Mouse (Mus musculus) liver, embryonic 14.5 days (tissue): Measurements from ENCODE around the gene Maob. TPM values are rescaled to one million over a fixed set of nuclear protein-coding genes. Genes with fewer than 3 reads are reported as not detected.

Experiments used
- ATAC-seq: fragments of 200-750 bp; cut with Nextera tagmentation; 2 replicates; pipeline ENCODE4 v1.8.0; 2017; ENCODE audit warnings: moderate number of reproducible peaks, mild to moderate bottlenecking, moderate library complexity; ENCODE audit not compliant: insufficient read depth
- DNase-seq, 3 experiments: peaks; one replicate each; pipeline ENCODE4 v3.0.0-alpha.2; 2012 to 2013; ENCODE audit warnings: low read depth in 3 of 3, low spot score in 3 of 3
- H3K27ac ChIP-seq: fragments of 300-500 bp; sonication (generic); 2 replicates; pipeline ENCODE4 v1.5.1; 2014; ENCODE audit warnings: moderate library complexity, mild to moderate bottlenecking, control low read depth, inconsistent platforms
- H3K27me3 ChIP-seq: fragments of 300-500 bp; sonication (generic); 2 replicates; pipeline ENCODE4 v1.6.1; 2014; ENCODE audit warnings: mild to moderate bottlenecking, low read length, moderate library complexity; ENCODE audit not compliant: control insufficient read depth, insufficient read depth
- H3K36me3 ChIP-seq: fragments of 300-500 bp; sonication (generic); replicated peaks from 2 replicates; pipeline ENCODE4 v1.6.1; 2014; ENCODE audit warnings: low read depth; ENCODE audit not compliant: control insufficient read depth, insufficient read depth
- H3K4me1 ChIP-seq, 2 experiments: fragments of 200-500 bp in 1 of 2; fragments of 300-500 bp in 1 of 2; sonication (generic) in 1 of 2; replicated peaks; 2 replicates each; pipeline ENCODE4 v1.6.1; 2012 to 2014; ENCODE audit warnings: antibody characterized with exemption in 1 of 2, inconsistent platforms in 1 of 2, low read length in 1 of 2; ENCODE audit not compliant: control insufficient read depth in 2 of 2, insufficient read depth in 2 of 2
- H3K4me2 ChIP-seq: fragments of 300-500 bp; sonication (generic); 2 replicates; pipeline ENCODE4 v1.6.1; 2014; ENCODE audit warnings: low read depth, mild to moderate bottlenecking, control low read depth, moderate library complexity
- H3K4me3 ChIP-seq, 2 experiments: fragments of 200-500 bp in 1 of 2; fragments of 300-500 bp in 1 of 2; sonication (generic) in 1 of 2; 2 replicates each; pipeline ENCODE4 v1.5.1; 2012 to 2014; ENCODE audit warnings: low read depth in 2 of 2, low read length in 2 of 2, mild to moderate bottlenecking in 2 of 2, control low read depth in 1 of 2, inconsistent platforms in 1 of 2, moderate library complexity in 1 of 2; ENCODE audit not compliant: insufficient read depth in 1 of 2
- H3K9ac ChIP-seq: fragments of 300-500 bp; sonication (generic); replicated peaks from 2 replicates; pipeline ENCODE4 v1.6.1; 2014; ENCODE audit warnings: mild to moderate bottlenecking, control low read depth, moderate library complexity
- H3K9me3 ChIP-seq: fragments of 300-500 bp; sonication (generic); 2 replicates; pipeline ENCODE4 v1.6.1; 2016; ENCODE audit warnings: low read length, mixed read lengths; ENCODE audit not compliant: control insufficient read depth
- CTCF ChIP-seq: IDR thresholded peaks from 2 replicates; pipeline ENCODE4 v1.5.1; 2016; ENCODE audit warnings: antibody characterized with exemption, low read depth, control low read depth
- EP300 ChIP-seq: IDR thresholded peaks from 2 replicates; pipeline ENCODE4 v1.6.1; 2016; ENCODE audit warnings: antibody characterized with exemption, low read depth
- WGBS: fragments of 180-500 bp; shearing (Covaris S2); extraction: QIAGEN DNeasy Blood & Tissue Kit; methylation state at CpG from one replicate; pipeline ENCODE4 v1.1.7; 2014; ENCODE audit not compliant: insufficient replicate concordance; 5-methylcytosine and 5-hydroxymethylcytosine counted together
- polyA plus RNA-seq, 2 experiments: library from polyadenylated mRNA; depleted of rRNA in 1 of 2; stranded (reverse) in 1 of 2; unstranded in 1 of 2; fragments of >200 nt; fragmentation: Nextera tagmentation in 1 of 2; extraction: Ambion mirVana in 1 of 2; gene quantifications; 2 replicates each; pipeline versions ENCODE4 v1.2.1 to v1.2.3; 2012 to 2014

Maob gene
- polyA plus RNA-seq (2012; rRNA removed) (15.5 and 19.8 TPM in 2 replicates), polyA plus RNA-seq (2014; fragmentation: Nextera tagmentation; extraction: Ambion mirVana) (40.1 and 42.9 TPM in 2 replicates)

GRCm38 (mm10) chrX:16817261-16817769 lies at the start of gene Maob:
Maob (minus strand) TSS chrX:16817366.
- TF ChIP-seq CTCF (no peak), EP300 (no peak)
- Histone ChIP-seq H3K4me1 (no peaks in the 10 kb centered on the region), H3K9me3 (no peaks in the 10 kb centered on the region), H3K9ac (no peak within 1 kb of the TSS), H3K4me2 (peak within 1 kb of the TSS; percentile 24; the same call in 1 of the 2 replicates), H3K36me3 (no peaks in the 10 kb centered on the region), H3K4me3 (peak within 1 kb of the TSS; percentile 26 to 46), H3K27me3 (no peaks in the 10 kb centered on the region), H3K27ac (no peak within 1 kb of the TSS)
- 7% methylated on average over 18 of the region's 18 CpGs for WGBS
- no peak for DNase-seq
- ATAC-seq, result peak; percentile 65

- DNase-seq, result no peak
- no peak overlapping the region for H3K27ac ChIP-seq
- H3K9ac ChIP-seq, result no peak overlapping the region
- H3K36me3 ChIP-seq, result no peaks in the 10 kb centered on the region
- H3K27me3 ChIP-seq, result no peaks in the 10 kb centered on the region
- TF ChIP-seq EP300 (no peak), CTCF (no peak; the same call in 1 of the 2 replicates)
- no peaks in the 10 kb centered on the region for H3K9me3 ChIP-seq
- H3K4me1 ChIP-seq, result no peaks in the 10 kb centered on the region
- H3K4me2 ChIP-seq, result no peak overlapping the region
- H3K4me3 ChIP-seq, result no peak overlapping the region
- no peak for ATAC-seq
These were observed 43.1 kb upstream of the Maob start for GRCm38 (mm10) chrX:16860244-16860643.

GRCm38 (mm10) chrX:16846034-16846433 lies 28.9 kb upstream of the Maob start:
- H3K27me3 ChIP-seq, result no peaks in the 10 kb centered on the region
- TF ChIP-seq CTCF (no peak), EP300 (no peak)
- H3K27ac ChIP-seq, result no peak overlapping the region
- no peaks in the 10 kb centered on the region for H3K4me1 ChIP-seq
- H3K4me3 ChIP-seq, result no peak overlapping the region
- ATAC-seq, result no peak
- DNase-seq, result no peak
- H3K9me3 ChIP-seq, result no peaks in the 10 kb centered on the region
- whole genome bisulfite sequencing, result 58% methylated on average over 2 of the region's 2 CpGs
- H3K9ac ChIP-seq, result no peak overlapping the region
- no peaks in the 10 kb centered on the region for H3K36me3 ChIP-seq
- no peak overlapping the region for H3K4me2 ChIP-seq

GRCm38 (mm10) chrX:16841443-16841842 lies 24.3 kb upstream of the Maob start:
- Histone ChIP-seq H3K4me3 (no peak overlapping the region), H3K4me2 (no peak overlapping the region), H3K4me1 (no peaks in the 10 kb centered on the region), H3K9me3 (no peaks in the 10 kb centered on the region), H3K9ac (no peak overlapping the region), H3K36me3 (no peaks in the 10 kb centered on the region), H3K27me3 (no peaks in the 10 kb centered on the region), H3K27ac (no peak overlapping the region)
- TF ChIP-seq CTCF, result no peak
- no peak for TF ChIP-seq EP300
- no peak for DNase-seq
- WGBS, result 32% methylated on average over 2 of the region's 2 CpGs
- ATAC-seq, result no peak

GRCm38 (mm10) chrX:16837293-16837692 lies 20.1 kb upstream of the Maob start:
- H3K27ac ChIP-seq, result no peak overlapping the region
- H3K4me2 ChIP-seq, result no peak overlapping the region
- H3K4me3 ChIP-seq, result no peak overlapping the region
- H3K9ac ChIP-seq, result no peak overlapping the region
- no peaks in the 10 kb centered on the region for H3K27me3 ChIP-seq
- no peak for ATAC-seq
- H3K36me3 ChIP-seq, result no peaks in the 10 kb centered on the region
- TF ChIP-seq CTCF, result no peak
- TF ChIP-seq EP300, result no peak
- no peaks in the 10 kb centered on the region for H3K4me1 ChIP-seq
- DNase-seq, result no peak
- 45% methylated on average over 1 of the region's 1 CpGs for WGBS
- no peaks in the 10 kb centered on the region for H3K9me3 ChIP-seq
